Mouse (Mus musculus): ENCODE results near the gene Fam229b. TPM values are rescaled to one million over a fixed set of nuclear protein-coding genes. Genes with fewer than 3 reads are reported as not detected.

Fam229b gene
- total RNA-seq (2021), result 3.0 and 4.5 TPM in 2 replicates
- long read RNA-seq, experiment 1, partial matches to known transcripts, result 0 of 3 reads
- long read RNA-seq, experiment 1, other reads (novel, unspliced or antisense), result 0 of 3 reads
- long read RNA-seq, experiment 2, partial matches to known transcripts, result 0 of 2 reads
- long read RNA-seq, experiment 2, other reads (novel, unspliced or antisense), result 0 of 2 reads

DNA sequence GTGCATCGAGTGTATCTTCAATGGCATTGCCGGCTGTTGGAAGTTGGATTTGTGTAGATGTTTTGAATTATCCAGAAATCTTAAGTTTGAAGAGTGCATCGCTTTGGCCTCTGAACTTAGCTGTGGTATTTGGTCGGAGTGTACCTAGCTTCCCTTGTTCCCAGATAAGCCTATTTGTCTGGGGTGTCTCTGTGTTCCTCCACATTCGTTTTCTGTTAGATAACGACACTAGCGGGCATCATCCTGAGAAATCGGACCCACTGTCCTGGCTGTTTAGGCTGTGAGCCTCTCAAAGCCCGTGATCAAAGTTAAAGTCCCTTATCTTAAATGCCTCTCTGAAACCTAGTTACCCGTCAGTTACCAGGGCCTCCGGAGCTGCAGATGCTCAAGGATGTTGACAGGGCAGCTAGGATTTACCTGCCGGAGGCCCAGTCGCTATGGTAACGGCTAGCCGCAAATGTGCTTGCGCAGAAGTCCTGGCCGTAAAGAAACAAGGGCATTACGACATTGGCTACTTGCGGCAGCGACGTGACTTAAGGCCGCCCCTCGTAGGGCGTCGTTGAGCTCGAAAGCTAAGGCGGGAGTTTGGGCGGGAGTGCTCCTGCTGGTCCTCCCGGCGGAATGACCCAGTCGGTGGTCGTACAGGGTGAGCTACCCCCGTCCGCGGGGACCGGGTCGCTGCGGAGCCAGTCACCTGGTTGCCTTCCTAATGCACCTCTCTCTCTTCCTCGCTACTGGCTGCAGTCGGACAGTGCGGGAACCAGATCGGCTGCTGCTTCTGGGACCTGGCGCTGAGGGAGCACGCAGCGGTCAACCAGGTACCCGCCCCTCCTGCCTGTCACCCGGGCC lies at the start of gene Fam229b, which contains the start of gene Tube1:
Gene Fam229b (minus strand): TSS at position 453 of the 849 bp plus-strand sequence.
Gene Tube1 (plus strand): TSS at position 515 of the 849 bp plus-strand sequence.
- peak; percentile 93 for DNase-seq

DNA sequence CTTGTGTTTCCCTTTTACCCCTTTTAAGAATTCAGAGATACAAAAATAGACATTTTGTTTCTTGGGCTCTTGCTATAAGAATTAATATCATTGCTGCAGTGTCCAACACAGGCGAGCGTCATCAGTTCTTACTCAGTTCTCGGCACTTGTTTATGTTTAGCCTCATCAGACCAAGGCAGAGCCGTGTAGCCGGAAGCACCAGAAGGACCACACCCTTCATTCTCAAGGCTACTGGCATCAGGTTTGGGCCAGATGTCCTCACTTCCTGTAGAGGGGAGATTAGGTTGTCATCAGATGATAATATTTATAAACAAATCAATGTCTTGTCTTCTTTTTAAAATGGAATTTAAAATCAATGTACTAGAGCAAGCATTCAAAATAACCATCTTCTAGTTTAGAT lies 43.3 kb upstream of the Fam229b start:
- no peak for DNase-seq

DNA sequence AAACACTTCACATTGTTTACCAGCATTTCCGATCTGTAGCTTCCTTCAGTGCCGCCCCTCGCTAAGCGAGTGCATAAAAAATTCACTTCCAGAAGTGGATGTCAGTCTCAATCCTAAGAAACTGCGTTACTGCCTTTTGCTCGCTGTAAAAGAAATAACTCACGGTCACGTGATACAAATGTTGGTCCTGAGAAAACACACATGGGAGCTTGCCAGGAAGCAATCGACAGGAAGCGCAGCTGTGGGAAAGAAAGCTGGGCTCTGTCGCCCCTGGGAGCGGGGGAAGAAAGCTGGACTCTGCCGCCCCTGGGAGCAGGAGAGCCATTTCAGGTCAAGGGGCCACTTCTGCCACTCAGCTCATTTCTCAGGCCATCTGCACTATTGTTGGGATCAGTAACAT lies 39.4 kb upstream of the Fam229b start:
- DNase-seq, result peak; percentile 52

DNA sequence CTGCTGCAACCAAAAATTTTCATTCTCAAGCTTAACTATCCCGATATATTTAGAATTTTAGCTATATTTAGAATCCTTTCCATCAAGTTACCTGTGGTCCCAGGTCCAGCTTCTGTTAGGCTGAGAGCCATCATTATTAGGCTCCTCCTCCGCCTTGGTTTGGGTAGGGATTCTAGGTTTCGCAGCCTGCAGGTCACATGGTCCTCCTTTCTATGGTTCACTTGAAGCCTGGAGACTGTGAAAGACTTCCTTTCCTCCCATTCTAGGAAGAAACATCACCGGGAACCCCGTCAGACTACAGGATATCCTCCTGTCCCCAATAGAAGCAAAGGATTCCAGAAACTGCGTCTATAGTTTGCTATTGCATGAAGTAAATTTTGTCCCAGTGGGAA lies 38.8 kb upstream of the Fam229b start:
- no peak for DNase-seq

DNA sequence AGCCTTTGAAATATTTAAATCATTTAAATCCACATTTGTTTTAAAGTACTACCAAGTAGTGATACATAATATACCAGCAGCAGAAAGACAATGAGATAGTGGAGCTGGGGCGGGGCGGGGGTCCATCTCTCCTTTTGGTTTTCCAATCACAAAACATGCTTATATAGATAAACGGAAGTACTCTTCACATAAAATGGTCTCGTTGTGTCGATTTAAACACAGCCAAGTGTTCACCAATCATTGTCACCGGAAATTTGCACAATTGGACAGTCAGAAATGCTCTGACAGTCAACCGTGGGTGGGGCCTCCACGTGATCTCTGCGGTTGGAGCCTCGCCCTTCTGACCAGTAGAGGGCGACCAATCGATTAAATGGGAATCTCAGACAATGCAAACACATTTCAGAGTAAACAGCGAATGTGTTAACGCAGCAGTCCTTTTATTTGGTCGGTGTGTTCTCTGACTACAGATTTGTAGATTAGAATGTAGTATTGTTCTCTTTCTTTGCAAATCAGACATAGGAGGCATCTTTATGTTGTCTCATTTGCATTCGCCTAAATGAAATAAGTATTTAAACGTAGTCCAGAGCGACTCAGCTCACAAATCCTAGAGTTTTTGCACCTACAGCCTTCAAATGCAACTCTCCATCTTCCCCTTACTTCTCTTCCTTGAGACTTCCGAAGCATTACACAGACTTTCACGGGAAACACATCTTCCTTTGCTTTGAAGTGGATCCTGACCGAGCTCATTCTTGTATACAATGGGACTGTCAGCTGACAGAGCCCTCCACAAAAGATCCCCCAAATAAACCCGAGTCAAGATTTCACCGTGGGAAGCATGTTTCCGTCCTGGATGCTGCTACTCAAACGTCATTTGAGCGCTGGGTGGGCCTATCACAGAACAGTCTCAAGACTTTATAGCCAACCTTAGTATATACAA lies 38.2 kb upstream of the Fam229b start:
- peak; percentile 93 for DNase-seq

DNA sequence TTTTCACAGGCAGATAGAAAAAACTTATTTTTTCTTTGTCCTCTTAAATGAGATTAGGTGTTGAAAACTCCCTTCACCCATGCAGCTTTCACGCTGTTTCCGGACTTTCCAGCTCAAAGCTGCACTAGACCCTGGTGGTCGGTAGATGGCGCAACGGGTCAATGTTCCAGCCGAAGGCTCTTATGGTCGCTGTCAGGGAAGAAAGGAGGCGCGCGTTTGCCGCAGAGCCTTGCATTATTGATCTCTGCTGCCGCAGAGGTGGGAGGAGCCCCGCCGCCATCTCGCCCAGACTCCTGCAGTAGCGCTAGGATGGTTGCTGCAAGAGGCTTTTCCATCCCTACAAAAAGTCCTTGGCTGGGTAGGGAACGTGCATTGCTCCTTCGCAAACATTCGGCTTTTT lies 37.4 kb upstream of the Fam229b start:
- peak; percentile 94 for DNase-seq

DNA sequence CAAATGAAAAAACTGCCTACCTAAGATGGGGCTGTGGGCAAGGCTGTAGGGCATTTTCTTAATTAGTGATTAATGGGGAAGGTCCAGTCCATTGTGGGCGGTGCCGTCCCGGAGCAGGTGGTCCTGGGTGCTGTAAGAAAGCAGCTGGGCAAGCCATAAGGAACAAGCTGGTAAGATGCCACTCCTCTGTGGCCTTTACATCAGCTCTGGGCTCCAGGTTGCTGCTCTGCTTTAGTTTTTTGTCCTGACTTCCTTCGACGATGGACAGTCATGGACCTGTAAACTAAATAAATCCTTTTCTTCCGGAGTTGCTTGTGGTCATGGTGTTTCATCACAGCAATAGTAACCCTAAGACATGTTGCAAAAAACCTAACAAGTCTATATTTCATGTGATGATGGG lies 37.0 kb upstream of the Fam229b start:
- DNase-seq, result no peak

DNA sequence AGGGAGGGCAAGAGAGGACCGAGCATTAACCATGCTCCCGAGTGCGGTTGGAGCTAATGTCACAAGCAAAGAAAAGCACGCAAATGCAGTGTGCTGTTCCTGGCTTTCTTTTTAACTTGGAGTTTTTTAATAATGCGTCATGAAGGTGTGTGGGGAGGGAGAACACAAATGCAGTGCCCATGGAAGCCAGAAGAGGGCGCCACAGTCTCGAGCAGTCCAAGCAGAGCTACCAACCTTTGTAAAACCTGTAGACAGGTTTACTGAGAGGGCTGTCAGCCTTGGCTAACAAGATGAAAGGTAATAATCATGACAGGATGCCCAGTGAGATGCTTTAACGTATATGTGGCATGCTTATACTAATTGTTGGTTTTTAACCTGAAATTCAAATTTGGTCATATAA lies 36.5 kb upstream of the Fam229b start:
- peak; percentile 88 for DNase-seq

DNA sequence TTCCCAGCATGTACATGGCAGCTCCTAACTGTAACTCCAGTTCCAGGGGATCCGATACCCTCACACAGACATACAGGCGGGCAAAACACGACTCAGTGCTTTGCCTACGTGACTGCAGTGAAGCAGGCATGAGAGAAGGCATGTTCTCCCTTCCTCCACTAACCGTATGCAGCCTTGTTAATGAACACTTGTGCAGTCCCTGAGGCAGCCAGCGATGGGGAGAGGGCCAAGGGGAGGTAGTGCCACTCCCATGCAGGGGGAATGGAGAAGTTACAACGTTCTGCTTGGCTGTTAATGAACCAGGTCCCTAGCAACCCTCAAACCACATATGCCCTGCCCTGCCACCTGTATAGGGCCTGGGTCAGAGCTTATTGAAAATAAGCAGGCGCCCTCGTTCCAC lies 35.9 kb upstream of the Fam229b start:
- no peak for DNase-seq

DNA sequence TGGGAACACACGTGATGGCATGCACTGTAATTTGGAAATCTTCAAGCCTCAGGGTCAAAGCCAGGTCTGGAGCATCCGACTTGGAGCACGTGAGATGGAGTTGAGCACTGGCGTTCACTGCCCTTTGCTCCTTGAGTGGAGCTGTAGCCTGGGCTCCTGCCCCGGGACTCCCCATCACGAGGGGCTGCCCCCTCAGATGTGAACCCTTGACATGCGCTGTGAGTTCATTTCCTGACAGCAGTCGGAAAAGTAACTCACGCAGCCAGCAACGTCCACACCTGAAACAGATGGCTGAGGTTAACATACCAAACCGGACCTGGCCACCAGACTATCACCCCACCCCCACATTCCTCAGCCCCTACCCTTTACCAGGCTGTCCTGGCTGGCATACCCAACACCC lies 33.9 kb upstream of the Fam229b start:
- no peak for DNase-seq

DNA sequence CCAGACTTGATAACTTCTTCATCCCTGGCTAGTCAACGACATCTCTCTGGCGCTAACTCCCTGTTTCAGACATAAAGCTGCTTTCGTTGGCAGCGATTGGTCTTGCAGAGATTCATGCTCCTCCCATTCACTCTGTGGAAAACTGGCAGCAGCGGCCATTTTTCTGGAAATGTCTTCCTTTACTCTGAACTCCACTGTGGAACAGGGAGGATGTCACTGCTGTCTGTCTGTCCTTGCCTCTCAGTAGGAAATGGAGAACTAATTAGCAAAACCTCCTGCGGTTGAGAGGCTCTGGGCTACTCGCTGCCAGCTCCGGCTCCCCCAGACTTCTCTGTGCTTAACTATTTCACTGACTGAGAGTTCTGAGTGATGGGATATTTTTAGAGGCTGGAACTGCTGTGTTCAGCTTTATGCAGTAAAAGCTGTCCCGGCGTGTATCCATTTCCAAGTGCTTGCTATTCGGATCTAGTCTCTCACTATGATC lies 32.0 kb upstream of the Fam229b start:
- peak; percentile 29 for DNase-seq

DNA sequence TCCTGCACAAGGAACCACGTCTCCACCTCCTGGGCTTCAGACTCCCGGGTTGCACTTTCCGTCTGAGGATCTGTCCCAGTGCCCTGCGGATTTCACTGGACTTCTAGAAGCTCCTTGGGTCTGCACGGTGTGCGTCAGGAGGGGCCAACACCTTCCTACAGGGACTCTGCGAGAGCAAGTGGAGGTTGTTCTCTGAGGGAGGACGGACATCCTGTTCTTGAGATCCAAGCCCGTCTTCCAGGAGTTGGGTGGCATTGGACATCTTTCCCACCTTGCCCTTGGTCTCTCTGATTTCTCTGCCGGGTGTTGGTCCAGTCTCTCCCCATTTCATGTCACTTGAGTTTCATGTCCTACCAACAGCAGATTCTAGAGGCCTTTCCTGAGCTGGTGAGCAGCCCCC lies 30.0 kb upstream of the Fam229b start, which contains the start of gene Ccn6:
Gene Ccn6 (minus strand): TSS at position 101 of the 400 bp plus-strand sequence.
- DNase-seq, result no peak

DNA sequence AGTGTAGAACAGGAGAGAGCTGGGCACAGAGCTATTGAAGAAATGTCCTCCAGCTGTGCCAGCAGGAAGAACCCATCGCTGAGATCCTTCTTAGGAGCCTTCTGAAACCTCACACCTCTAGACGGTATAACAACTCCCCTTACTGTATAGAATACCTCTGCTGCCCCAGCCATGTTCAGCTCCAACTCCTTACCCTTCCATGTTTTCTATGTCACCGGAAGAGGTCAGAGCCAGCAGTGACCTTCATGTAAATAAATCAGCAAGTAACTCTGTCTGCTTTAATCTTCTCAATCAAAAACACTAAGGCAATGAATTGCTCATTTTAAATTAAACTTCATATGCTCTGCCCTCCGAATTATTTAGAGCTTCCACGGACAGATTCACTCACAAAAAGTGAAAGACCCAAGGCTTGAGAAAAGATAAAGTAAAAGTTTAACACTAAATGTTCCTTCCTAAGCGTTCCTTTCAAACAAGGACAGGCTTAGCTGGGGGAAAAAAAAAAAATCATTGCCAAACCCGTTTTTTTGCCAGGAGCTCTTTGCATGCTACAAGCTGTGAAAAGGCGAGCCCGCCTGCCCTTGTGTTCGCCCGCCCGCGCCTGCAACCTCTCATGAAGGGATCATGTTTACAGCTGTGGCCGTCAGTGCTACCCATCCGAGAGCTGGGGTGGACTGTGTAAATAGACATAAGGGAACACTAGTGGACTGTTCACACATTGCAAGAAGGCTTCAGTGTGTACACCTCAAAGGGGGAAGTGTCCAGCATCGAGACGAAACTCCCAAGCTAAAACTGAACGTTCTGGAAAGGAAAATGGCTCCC lies 29.2 kb upstream of the Fam229b start:
- peak; percentile 56 for DNase-seq

DNA sequence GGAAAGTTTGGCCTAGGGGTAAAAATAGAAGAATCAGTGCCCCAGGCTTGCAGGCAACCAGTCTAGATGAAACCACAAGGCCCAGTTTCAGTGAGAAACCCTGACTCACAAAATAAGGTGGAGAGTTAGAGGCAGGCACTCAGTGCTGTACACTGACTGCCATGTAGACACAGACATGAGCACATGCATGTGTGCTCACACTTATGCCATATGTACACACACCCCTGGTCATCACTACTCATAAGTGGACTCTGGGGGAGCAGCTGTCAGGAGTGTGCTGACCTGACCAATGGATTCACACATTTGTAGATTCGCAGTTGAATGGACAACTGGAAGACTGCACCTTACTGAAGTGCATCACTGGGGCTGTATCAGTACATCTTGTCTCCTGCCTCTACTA lies 27.7 kb upstream of the Fam229b start:
- no peak for DNase-seq

DNA sequence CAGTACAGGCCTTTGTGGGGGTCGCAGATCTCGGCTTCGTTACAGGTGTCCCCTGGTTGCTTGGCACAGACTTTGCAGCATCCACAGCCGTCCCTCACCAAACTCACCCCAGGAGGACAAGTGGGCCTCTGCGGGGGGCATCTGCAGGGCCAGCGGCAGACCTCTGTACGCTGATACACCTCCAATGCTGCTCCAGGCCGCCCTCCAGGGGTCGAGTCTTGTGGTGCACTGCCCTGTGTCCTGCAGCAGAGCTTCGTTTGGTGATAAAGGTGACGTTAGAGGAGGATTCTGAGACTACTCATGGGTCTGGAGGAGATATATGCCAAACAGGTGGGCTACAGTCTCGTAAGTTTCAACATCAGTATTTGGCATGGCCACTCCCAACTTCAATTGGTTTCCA lies 24.6 kb upstream of the Fam229b start:
- no peak for DNase-seq

DNA sequence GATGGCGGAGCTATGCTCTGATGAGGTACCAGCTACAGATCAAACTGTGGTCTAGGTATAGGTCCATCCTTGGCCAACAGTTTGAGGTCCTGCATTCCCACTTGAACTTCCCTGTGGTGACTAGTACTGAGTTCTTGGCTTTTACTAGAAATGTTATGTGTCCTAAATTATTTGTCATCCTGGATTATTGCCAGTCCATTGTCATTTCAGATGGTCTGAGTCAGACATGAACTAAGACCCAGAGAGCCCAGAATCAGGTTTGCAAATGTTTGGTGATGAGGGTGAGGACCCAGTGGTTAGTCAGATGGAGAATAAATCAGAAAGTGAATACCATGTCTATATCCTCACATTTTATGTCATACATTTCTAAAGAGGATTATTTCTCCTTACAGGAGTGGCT lies 23.6 kb upstream of the Fam229b start:
- DNase-seq, result no peak

DNA sequence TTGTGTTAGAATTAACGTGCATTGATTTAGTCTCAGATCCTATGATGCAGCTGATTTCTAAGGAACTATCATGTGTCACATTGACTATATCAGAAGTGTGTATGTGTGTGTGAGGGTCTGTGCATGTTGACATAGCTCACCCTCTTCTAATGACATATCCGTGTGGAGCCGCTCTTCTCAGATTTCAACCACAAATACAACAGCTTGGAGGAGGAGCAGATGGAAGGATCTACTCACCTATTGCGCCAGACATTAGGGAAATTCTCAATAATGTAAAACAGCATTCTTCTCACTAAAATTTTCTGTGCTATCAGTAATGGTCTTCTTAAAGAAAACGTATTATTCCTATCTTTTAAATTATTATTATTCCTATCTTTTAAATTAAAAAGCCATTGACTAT lies 23.0 kb upstream of the Fam229b start:
- DNase-seq, result no peak

DNA sequence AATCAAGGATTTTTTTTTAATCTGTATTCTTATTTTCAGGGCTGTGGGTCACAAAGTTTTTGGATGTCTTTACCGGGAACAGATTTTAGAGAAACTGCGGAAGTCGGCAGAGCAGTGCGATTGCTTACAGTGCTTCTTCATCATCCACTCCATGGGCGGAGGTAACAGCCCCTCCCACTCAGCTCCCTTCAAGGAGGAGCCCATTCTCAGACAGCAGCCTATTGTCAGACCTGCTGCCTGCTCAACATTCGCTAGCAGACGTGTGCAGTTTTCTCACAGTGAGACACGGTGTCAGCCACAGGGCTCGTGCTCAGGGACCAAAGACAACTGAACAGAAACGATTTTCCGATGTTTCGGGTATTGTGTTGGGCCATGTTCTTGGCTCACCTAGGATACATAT lies 8.5 kb upstream of the Fam229b start:
- no peak for DNase-seq

DNA sequence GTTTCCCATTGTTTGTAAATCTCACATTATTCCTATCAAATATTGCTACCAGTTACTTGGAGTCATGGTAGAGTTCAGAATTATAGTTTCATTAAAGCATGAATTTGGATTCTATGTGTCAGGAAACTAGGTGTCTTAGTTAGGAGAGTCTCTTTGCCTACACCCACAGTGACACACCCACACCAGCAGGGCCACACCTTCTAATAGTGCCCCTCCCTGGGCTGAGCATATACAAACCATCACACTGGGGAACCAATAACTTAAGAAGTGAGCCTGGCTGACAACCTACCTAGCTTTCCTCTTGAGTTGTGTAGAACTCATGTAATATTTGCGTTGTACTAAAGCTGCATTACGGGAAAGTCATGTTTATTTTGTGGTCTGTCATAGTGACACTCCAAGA lies 7.7 kb upstream of the Fam229b start:
- DNase-seq, result no peak

DNA sequence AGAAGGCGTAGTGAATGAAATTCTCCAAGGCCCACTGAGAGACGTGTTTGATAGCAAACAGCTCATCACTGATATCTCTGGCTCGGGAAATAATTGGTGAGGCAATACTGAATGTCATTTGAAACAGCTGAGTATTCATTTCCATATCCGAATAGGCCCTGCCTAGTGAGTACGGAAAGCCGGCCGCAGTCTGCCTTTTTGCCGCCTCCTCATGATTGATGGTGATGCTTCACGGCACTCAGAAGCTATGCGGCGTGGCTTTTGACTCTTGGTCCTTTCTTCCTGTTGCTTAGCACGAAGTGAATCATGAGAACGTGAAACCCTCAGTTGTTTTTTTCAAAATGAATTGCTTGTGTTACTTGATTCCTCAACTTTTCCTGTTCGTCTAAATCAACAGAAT lies 7.1 kb upstream of the Fam229b start:
- DNase-seq, result no peak

DNA sequence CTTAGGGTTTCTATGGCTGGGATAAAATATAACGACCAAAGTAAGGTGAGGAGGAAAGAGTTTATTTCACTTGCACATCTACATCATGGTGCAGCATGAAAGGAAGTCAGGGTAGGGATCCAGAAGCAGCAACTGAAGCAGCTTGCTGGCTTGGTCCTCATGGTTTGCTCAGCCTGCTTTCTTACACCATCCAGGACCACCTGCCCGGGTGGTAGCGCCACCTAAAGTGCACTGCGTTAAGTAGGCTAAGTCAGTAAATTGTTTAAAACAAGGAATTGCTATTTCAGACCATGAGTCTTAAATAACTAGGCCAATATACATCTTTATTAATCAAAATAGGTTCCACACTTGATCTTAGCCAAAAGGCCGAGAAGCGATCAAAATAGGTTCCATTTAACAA lies 5.0 kb upstream of the Fam229b start:
- DNase-seq, result no peak

DNA sequence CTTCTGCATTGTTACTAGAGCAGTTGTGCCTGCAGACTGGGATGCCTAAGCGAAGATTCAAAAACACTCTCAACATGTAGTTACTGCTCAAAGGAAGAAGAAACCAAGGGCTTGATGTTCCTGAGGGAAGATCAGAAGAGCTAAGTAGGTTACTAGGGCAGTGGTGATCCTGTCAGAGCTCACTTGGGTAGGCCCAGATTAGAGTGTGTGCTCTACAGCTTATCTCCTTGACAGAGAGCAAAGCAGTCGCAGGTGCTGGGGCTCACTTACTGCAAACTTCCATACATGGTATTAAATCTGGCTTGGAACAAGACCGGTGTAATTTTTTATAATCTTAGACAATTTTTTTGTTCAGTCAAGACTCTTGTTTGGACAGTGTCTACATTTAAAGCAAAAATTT lies 4.1 kb upstream of the Fam229b start:
- DNase-seq, result no peak

All from adrenal gland, postnatal 14 days (tissue).